Mouse (Mus musculus) liver (tissue): Measurements from ENCODE around the gene Pbx3.

Experiments
- DNase-seq: peaks from one replicate; pipeline ENCODE4 v3.0.0-alpha.2; 2020; ENCODE audit warnings: mixed read lengths

The Pbx3 gene

DNA sequence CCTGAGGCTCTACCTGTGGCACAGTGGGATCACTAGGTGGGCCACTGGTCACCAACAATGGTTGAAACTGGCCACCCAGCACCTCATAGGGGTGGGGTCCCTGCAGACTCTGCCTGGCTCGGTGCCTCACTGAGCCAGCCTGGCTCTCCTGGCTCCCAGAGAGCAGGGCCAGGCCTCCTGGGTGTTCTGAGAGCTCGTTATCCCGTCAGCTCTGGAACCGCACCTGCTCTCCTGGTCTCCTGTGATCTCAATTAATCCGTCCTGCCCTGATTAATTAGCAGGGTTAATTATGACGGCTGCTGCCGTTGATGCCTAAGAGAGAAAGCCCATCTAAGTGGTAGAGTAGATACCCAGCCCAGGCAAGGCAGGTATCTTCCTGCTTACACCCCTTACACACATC, 237.6 kb downstream of the Pbx3 start:
- DNase-seq, result no peak

DNA sequence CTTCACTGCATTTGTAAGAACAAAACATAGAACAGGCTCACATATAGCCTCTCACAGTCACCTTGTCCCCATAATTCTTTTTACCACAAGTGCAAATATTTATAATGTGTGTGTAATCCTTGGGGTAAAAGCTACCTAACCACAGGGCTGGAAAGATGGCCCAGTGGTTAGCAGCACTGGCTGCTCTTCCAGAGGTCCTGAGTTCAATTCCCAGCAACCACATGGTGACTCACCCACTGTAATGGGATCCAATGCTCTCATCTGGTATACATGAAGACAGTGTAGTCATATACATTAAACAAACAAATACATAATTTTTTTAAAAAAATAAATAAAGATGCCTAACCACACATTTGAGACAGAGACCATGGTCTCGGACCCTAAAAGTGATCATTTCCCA, 240.2 kb downstream of the Pbx3 start:
- no peak for DNase-seq

DNA sequence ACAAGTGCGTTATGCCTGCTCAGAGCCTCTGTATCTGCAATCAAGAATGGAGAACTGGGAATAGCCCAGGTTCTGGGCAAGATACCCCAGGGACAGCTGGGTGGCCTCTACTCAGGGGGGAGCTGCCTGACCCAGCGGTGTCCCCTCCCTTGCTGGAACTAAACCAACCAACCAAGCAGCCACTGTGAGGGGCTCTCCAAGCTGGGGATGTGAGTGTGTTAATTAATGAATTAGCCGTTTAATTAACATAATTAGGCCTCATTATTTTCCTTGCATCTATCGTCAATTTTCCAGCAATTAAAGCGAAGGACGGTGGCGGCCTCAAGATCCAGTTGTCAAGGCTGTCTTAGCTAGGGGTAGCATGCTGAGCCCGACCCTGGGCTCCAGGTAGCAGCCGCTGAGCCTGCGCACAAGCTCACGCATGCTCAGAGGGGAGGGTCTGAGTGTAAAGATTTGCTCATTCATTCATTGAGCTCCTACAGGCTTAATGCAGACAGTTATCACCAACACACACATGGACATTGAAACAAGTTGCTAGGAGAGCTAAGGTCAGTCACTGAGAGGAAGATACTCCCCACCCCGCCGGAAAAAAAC, 243.2 kb downstream of the Pbx3 start:
- DNase-seq, result no peak

- no peak for DNase-seq
Measured at GRCm38 (mm10) chr2:34127871-34128270, 245.1 kb downstream of the Pbx3 start.

GRCm38 (mm10) chr2:34123896-34124295, 249.0 kb downstream of the Pbx3 start:
- DNase-seq, result no peak
